Mouse (Mus musculus) heart, embryonic 11.5 days (tissue): ENCODE measurements around the gene Fam78b. TPM values are rescaled to one million over a fixed set of nuclear protein-coding genes. Genes with fewer than 3 reads are reported as not detected.

Experiments used
- ATAC-seq: fragments of 200-750 bp; cut with Nextera tagmentation; replicated peaks from 2 replicates; pipeline ENCODE4 v1.8.0; 2017; ENCODE audit warnings: moderate library complexity; ENCODE audit not compliant: insufficient number of reproducible peaks, low FRiP score, low TSS enrichment
- H3K27ac ChIP-seq: fragments of 300-500 bp; sonication (generic); 2 replicates; pipeline ENCODE4 v1.5.1; 2014; ENCODE audit warnings: mild to moderate bottlenecking, low read depth, low read length
- H3K27me3 ChIP-seq: fragments of 300-500 bp; sonication (generic); 2 replicates; pipeline ENCODE4 v1.6.1; 2014; ENCODE audit warnings: mild to moderate bottlenecking, low read length, mixed read lengths; ENCODE audit not compliant: control insufficient read depth, insufficient read depth
- H3K36me3 ChIP-seq: fragments of 300-500 bp; sonication (generic); 2 replicates; pipeline ENCODE4 v1.6.1; 2014; ENCODE audit warnings: mild to moderate bottlenecking, low read length, moderate library complexity, mixed read lengths; ENCODE audit not compliant: control insufficient read depth, insufficient read depth
- H3K4me1 ChIP-seq: fragments of 300-500 bp; sonication (generic); 2 replicates; pipeline ENCODE4 v1.6.1; 2014; ENCODE audit warnings: low read length; ENCODE audit not compliant: control insufficient read depth, insufficient read depth
- H3K4me2 ChIP-seq: fragments of 300-500 bp; sonication (generic); 2 replicates; pipeline ENCODE4 v1.6.1; 2014; ENCODE audit warnings: mild to moderate bottlenecking, moderate library complexity
- H3K4me3 ChIP-seq: fragments of 300-500 bp; sonication (generic); 2 replicates; pipeline ENCODE4 v1.5.1; 2014; ENCODE audit warnings: low read depth, low read length
- H3K9ac ChIP-seq: fragments of 300-500 bp; sonication (generic); 2 replicates; pipeline ENCODE4 v1.6.1; 2014; ENCODE audit warnings: mild to moderate bottlenecking, low read depth, low read length, moderate library complexity
- H3K9me3 ChIP-seq: fragments of 300-500 bp; sonication (generic); replicated peaks from 2 replicates; pipeline ENCODE4 v1.6.1; 2016; ENCODE audit warnings: low read length; ENCODE audit not compliant: control insufficient read depth
- WGBS: fragments of 180-500 bp; shearing (Covaris S2); extraction: QIAGEN DNeasy Blood & Tissue Kit; methylation state at CpG from one replicate; pipeline ENCODE4 v1.1.7; 2014; ENCODE audit not compliant: insufficient replicate concordance; 5-methylcytosine and 5-hydroxymethylcytosine counted together
- polyA plus RNA-seq: library from polyadenylated mRNA; unstranded; fragments of >200 nt; fragmentation: Nextera tagmentation; extraction: Ambion mirVana; gene quantifications from 2 replicates; pipeline ENCODE4 v1.2.1, GENCODE M21; 2014

Fam78b gene
- polyA plus RNA-seq, 1 experiment from 2014 or later: 0.60 TPM

GRCm38 (mm10) chr1:167046169-167046927 lies 45.1 kb downstream of the Fam78b start:
- 55% methylated on average over 10 of the region's 10 CpGs for WGBS
- Histone ChIP-seq H3K27me3 (no peaks in the 10 kb centered on the region), H3K36me3 (no peaks in the 10 kb centered on the region), H3K4me1 (no peaks in the 10 kb centered on the region), H3K9me3 (no peaks in the 10 kb centered on the region), H3K4me2 (no peak overlapping the region), H3K4me3 (no peak overlapping the region), H3K9ac (no peak overlapping the region), H3K27ac (no peak overlapping the region)
- ATAC-seq: no peak

GRCm38 (mm10) chr1:167050859-167051258 lies 49.6 kb downstream of the Fam78b start:
- ATAC-seq: no peak
- WGBS: 75% methylated on average over 3 of the region's 3 CpGs

GRCm38 (mm10) chr1:167054029-167054428 lies 52.8 kb downstream of the Fam78b start:
- no peak overlapping the region for H3K9ac ChIP-seq
- WGBS: 51% methylated on average over 7 of the region's 7 CpGs
- no peaks in the 10 kb centered on the region for H3K27me3 ChIP-seq
- no peaks in the 10 kb centered on the region for H3K4me1 ChIP-seq
- no peaks in the 10 kb centered on the region for H3K9me3 ChIP-seq
- H3K36me3 ChIP-seq: no peaks in the 10 kb centered on the region
- H3K4me3 ChIP-seq: no peak overlapping the region
- no peak overlapping the region for H3K27ac ChIP-seq
- ATAC-seq: no peak
- H3K4me2 ChIP-seq: no peak overlapping the region

More at GRCm38 (mm10) chr1:167050859-167051258, 49.6 kb downstream of the Fam78b start:
- Histone ChIP-seq H3K4me1 (no peaks in the 10 kb centered on the region), H3K4me2 (no peak overlapping the region), H3K27ac (no peak overlapping the region), H3K9ac (no peak overlapping the region), H3K36me3 (no peaks in the 10 kb centered on the region), H3K4me3 (no peak overlapping the region), H3K27me3 (no peaks in the 10 kb centered on the region), H3K9me3 (no peaks in the 10 kb centered on the region)

GRCm38 (mm10) chr1:167057543-167057942 lies 56.3 kb downstream of the Fam78b start:
- Histone ChIP-seq H3K9ac (no peak overlapping the region), H3K27me3 (no peaks in the 10 kb centered on the region), H3K4me3 (no peak overlapping the region), H3K36me3 (no peaks in the 10 kb centered on the region), H3K27ac (no peak overlapping the region), H3K9me3 (no peaks in the 10 kb centered on the region), H3K4me1 (no peaks in the 10 kb centered on the region), H3K4me2 (no peak overlapping the region)
- ATAC-seq: no peak
- 67% methylated on average over 5 of the region's 5 CpGs for WGBS

- no peaks in the 10 kb centered on the region for H3K36me3 ChIP-seq
- H3K27me3 ChIP-seq: no peaks in the 10 kb centered on the region
- H3K4me3 ChIP-seq: no peak overlapping the region
- no peak overlapping the region for H3K9ac ChIP-seq
- no peaks in the 10 kb centered on the region for H3K9me3 ChIP-seq
- 57% methylated on average over 9 of the region's 9 CpGs for WGBS
- H3K4me1 ChIP-seq: peaks cover 3% of the 10 kb centered on the region; the same call in 1 of the 2 replicates
- no peak overlapping the region for H3K4me2 ChIP-seq
- no peak for ATAC-seq
- no peak overlapping the region for H3K27ac ChIP-seq
Measured at GRCm38 (mm10) chr1:167059550-167060285, 58.5 kb downstream of the Fam78b start.

GRCm38 (mm10) chr1:167063971-167064370 lies 62.8 kb downstream of the Fam78b start:
- 51% methylated on average over 4 of the region's 4 CpGs for WGBS
- ATAC-seq: no peak
- peaks cover 3% of the 10 kb centered on the region; the same call in 1 of the 2 replicates for H3K4me1 ChIP-seq

GRCm38 (mm10) chr1:167065541-167065940 lies 64.3 kb downstream of the Fam78b start:
- H3K4me3 ChIP-seq: no peak overlapping the region
- no peaks in the 10 kb centered on the region for H3K9me3 ChIP-seq
- no peak overlapping the region for H3K9ac ChIP-seq
- WGBS: 31% methylated on average over 4 of the region's 4 CpGs
- H3K27me3 ChIP-seq: no peaks in the 10 kb centered on the region
- H3K4me2 ChIP-seq: no peak overlapping the region
- no peaks in the 10 kb centered on the region for H3K36me3 ChIP-seq
- no peak overlapping the region for H3K27ac ChIP-seq
- peaks cover 3% of the 10 kb centered on the region; the same call in 1 of the 2 replicates for H3K4me1 ChIP-seq
- ATAC-seq: no peak

More at GRCm38 (mm10) chr1:167063971-167064370, 62.8 kb downstream of the Fam78b start:
- Histone ChIP-seq H3K9ac (no peak overlapping the region), H3K36me3 (no peaks in the 10 kb centered on the region), H3K4me2 (no peak overlapping the region), H3K27ac (no peak overlapping the region), H3K4me3 (no peak overlapping the region), H3K27me3 (no peaks in the 10 kb centered on the region), H3K9me3 (no peaks in the 10 kb centered on the region)

- 61% methylated on average over 10 of the region's 10 CpGs for WGBS
- no peaks in the 10 kb centered on the region for H3K27me3 ChIP-seq
- H3K27ac ChIP-seq: no peak overlapping the region
- H3K4me1 ChIP-seq: peaks cover 3% of the 10 kb centered on the region; the same call in 1 of the 2 replicates
- no peaks in the 10 kb centered on the region for H3K9me3 ChIP-seq
- no peak for ATAC-seq
- H3K36me3 ChIP-seq: no peaks in the 10 kb centered on the region
- no peak overlapping the region for H3K4me2 ChIP-seq
- H3K4me3 ChIP-seq: no peak overlapping the region
- no peak overlapping the region for H3K9ac ChIP-seq
Measured at GRCm38 (mm10) chr1:167065986-167066385, 64.8 kb downstream of the Fam78b start.
